Mouse (Mus musculus) kidney, adult 11 months (tissue): Measurements from ENCODE around the gene Hoxd8.

Experiments
- DNase-seq: peaks from one replicate; pipeline ENCODE4 v3.0.0; 2022

Hoxd8 gene

DNA sequence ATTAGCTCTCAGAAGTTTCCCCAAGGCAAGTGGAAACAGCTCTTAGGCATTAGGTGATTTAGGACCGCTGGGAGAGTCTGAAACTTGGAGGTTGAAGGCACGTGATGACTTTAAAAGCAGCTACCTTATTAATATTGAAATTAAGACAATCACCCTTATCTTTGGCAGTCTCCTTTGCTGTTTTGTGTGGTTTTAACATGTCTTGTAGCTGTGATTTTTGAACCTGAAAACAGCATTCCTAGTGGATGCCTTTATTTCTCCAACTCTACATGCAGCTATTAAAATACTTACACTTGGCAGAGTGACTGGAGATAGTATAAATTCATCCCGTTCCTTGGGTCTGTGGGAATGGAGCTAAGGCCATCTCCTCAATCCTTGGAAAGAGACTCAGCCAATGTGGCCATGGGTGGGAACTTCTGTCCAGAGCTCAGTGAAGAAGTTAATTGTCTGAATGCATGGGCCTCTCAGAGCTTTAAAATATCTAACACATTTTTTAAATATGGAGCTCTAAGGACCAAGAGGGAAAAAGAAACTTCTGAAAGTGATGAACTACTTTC is 33.7 kb upstream of the Hoxd8 start:
- DNase-seq, result no peak

DNA sequence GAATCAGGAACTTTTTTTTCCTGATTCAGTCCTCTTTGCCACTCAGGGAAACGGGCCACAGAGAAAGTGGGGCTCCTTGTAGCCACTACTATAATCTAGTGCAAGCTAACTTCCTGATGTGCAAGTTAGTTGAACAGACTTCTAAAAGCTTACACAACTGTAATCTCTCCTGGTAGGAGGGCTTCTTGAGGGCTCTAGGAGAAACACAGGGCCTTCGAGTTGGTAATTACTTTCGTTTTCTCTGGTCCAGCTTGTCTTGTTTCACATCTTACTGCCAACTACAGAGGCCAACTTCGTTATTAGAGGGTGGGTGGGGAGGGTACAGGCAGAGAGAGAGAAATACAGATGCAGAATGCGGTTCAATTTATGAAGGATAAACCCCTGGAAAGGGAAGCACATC is 32.6 kb upstream of the Hoxd8 start:
- DNase-seq, result no peak

DNA sequence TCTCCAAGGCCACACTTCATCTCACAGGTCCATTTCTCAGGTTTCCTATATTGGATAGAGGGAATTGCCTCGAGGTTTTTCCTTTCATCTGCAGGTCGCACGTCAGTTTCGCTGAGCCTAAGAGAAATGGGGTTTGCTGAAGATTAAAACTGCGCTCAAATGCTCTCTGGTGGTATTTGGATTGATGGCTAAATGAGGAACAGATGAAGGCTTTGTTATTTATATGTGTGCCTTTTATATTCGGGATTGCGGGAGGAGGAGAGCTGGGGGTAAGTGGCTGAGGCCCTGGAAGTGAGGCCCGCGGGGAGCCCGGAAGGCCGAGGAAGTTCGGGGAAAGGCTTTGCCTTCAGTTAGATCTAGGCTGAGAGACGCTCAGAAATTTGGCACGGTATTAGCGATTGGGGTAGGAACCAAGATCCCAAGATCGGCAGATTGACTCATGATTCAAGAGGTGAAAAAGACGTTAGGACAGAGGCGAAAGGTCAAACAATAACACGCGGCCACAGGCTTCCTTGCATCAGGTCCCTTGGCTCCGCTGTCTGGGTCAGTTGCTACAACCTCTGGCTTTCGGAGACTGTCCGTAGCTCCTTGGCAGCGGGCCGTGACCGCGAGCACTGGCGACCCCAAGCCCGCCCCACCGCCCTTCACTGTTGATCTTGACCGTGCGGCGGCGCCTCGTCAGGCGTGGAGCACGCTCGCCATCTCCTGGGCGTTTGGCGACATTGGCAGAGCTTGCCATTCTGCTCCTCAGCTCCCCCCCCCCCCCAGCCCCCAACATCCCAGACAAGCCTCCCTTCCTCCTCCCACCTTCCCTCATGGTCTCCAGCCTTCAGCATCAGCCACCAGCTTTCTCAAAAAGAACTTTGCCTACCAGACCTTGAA is 31.7 kb upstream of the Hoxd8 start:
- no peak for DNase-seq

DNA sequence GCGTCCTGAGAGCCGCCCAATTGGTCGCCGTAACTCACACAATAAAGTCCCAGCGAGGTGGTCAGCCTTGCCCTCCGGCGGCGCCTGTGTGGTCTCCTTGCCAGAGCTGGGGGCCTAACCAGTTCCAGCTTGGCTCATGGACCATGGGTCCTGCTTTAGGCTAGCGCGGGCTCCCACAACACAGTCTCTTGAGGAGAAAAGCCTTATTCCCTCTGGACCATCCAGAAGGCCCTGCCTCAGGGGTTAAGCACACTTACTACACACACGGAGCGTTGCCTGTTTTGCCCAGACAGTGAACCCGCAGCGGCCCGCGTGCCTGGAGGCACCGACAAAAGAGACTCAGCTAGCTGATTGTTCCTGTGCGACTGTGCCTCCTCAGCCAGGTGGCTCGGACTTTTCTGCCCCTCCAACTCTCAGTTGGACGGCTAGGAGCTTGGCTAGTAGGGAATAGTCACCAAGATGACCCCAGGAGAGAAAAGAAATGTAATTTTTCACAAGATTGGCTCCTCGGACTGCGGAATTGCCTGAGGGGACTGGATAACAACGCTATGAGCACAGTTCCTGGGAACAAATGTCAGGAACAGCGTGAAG is 30.5 kb upstream of the Hoxd8 start:
- no peak for DNase-seq

DNA sequence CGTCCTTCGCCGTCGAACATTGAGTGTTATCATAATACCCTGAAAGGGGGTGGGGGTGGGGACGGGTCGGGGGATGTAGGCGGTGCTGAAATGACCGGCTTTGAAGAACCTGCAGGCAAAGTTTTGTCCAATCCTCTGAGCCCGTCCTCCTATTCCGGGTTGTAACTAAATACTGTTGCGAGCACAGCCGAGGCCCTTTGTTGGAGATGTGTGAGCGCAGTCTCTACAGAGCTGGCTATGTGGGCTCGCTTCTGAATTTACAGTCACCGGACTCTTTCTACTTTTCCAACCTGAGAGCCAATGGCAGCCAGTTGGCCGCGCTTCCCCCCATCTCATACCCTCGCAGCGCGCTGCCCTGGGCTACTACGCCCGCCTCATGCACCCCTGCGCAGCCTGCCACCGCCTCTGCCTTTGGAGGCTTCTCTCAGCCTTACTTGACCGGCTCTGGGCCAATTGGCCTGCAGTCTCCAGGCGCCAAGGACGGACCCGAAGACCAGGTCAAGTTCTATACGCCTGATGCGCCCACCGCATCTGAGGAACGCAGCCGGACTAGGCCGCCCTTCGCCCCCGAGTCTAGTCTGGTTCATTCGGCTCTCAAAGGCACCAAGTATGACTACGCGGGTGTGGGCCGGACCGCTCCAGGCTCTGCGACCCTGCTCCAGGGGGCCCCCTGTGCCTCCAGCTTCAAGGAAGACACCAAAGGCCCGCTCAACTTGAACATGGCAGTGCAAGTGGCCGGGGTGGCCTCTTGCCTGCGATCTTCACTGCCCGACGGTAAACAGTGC is 29.3 kb upstream of the Hoxd8 start, which contains the start of gene Hoxd12:
Gene Hoxd12 (plus strand): TSS at position 133 of the 785 bp plus-strand sequence.
- no peak for DNase-seq

DNA sequence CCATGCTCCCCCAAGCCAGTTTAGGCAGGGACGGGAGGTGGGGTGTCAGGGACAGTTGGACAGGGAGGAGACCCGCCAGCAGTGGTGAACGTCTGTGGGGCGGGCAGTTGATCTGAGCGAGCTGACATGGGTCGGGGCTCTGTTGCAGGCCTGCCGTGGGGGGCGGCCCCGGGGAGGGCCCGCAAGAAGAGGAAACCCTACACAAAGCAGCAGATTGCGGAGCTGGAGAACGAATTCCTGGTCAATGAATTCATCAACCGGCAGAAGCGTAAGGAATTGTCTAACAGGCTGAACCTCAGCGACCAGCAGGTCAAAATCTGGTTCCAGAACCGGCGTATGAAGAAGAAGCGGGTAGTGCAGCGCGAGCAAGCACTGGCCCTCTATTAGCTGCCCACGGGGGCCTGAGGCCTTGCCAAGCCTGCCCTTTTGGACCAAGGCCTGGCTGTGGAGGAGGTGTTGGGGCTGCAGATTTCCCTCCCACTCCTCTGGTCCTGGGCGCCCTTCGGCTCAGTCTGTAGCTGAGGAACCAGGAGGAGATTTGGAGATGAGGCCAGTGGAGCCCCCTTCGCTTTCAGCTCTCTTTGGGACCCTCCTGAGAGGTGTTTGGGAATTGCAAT is 28.6 kb upstream of the Hoxd8 start:
- no peak for DNase-seq

DNA sequence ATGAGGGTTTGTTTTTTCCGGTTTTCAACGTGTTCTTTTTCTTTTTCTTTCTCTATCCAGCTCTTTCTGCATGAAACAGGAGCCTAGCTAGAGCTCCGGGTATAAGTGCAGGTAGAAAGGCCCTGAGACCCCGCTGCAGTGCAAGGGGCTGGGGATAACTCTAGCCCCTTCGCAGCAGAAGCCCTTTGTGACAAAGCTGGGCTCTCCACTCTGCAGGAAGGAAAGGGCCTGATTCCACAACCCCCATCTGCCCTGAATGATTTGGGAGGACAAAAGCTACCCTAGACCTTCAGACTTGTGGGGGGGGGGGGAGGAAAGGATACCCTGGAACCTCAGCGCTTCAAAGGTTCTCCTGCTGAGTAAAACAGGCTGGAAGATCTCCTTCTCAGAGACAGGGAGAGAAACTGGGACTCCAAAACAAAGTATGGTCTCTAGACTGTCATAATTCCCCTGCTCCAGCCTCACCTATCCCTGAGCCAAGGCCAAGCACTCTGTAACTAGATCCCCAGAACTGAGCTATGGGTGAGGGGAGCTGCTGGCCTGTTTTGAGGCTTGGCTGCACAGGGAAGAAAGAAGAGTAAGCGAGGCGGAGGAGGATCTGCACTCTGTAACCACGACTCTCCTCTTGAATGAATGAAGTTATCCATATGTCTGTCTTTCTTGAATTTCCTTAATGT is 27.9 kb upstream of the Hoxd8 start:
- no peak for DNase-seq

DNA sequence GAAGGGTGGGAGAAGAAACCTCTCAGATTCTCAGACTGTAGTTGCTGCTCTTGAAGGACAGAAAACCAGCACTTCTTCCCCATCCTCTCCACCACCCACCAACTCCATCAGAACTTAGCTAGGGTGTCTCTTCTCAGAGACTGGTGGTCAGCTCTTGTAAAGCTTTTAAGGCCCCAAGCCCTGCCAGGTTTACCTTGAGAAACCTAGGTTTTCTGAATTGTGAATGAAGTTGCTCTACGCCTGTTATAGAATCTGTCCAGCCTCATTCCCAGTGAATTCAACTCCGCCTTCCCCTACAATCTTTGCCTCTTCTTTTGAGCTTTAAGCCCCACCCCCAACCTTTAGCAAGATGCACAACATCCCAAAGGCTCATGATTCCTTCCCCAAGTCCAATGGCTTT is 27.3 kb upstream of the Hoxd8 start:
- DNase-seq, result no peak

DNA sequence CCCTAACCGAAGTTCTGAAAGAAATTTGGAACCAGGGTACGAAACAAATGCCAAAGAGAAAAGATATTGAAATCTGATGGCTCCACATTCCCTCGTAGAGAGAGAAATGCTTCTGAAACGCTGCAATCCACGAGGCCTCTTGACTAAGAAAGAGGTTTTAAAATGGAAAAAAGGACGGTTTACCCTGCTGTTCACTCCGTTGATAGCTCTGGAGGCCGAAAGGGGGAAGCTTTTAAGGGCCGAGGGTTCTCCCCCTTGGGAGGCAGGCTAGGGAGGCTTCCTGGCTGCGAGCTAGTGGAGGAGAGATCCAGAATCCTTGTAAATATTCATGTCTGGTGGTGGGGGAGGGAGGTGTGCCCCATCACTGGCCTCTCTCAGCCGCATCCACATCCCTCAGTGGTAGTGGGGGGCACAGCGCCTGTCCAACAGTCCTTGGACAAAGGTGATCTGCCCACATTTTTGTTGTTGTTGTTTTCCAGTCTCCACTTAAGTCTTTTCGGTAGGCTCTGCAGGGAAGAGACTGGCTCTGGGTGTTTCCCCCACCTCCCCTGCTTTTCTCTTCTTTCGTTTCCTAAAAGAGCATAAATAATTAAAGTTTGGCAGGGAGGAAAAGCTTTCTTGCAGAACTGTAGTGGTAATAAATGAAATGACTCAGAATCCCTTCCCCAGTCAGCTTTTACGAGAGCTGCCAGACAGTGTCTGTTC is 25.4 kb upstream of the Hoxd8 start, which contains the start of gene Hoxd11:
Gene Hoxd11 (plus strand): TSS at position 667 of the 705 bp plus-strand sequence.
- DNase-seq, result no peak

DNA sequence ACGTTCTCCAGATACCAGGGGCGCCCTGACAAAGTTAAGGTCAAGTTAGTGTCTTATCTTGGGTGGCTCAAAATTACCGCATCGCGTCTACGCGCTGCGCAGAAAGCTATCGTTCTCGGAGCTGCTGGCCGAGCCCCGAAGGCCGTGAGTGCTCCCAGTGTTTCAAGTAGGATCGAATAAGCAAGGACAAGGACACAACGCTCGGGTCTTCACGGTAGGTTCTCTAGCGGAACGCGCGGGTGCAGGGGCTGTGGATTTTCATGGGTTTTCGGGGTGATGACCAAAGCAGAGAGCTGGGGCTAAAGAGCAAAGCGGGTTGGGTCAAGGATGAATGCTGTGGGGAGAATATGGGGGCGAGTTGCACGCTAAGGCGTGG is 24.8 kb upstream of the Hoxd8 start:
- DNase-seq, result no peak

DNA sequence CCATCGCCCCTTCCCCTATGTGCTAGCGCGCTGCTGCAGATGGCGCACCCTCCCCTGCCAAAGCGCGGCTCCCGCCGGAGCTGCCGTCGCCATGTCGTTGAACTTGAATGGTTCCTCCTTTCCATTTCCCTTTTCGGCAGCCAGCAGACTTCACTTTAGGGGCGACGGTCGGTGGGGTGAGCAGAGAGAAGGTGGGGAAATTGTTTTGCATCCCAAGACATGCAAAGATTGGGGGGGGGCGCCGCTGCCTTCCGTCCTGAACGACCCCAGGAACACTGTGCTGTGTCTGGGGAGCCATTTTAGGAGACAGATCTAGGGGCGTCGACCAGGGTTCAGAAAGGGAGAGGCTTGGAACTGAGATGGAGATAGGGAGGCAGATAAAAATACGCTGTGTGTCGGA is 24.4 kb upstream of the Hoxd8 start:
- DNase-seq, result no peak

DNA sequence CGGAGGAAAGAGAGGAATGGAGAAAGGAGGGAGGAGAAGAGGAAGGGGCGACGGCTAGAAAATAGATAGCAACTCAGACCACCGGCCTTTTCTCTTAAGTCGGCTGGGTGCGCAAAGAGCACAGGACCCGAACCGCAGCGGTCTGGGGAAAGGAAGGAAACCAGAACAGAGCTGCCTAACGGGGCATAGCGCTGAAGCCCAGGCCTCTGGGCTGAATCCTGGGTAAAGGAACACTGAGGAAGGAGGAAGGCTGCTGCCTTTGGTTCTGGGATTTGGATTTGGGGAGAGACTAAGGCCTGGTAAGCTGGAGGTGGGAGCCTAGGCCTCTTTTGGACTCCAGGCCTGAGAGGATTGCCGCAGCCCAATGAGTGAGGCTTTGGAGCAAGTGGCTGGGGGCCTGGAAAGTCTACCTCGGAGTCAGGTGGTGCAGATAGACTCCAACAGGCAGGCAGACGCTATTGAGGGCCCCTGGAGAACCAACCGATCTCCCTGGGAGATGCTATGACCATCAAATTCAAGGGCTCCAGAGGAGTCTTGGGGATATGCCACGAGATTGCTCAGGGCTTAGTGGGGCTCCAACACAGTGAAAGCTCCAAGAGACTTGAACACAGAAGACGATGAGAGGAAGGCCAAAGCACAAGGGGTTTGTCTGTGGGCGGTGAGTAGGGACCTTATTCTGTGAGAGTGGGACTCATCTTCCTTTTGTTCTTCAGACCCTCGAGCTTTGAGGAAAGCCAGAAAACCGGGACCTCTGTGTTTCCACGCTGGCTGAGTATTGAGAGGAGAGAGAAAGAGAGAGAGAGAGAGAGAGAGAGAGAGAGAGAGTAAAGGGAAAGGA is 23.6 kb upstream of the Hoxd8 start:
- no peak for DNase-seq

DNA sequence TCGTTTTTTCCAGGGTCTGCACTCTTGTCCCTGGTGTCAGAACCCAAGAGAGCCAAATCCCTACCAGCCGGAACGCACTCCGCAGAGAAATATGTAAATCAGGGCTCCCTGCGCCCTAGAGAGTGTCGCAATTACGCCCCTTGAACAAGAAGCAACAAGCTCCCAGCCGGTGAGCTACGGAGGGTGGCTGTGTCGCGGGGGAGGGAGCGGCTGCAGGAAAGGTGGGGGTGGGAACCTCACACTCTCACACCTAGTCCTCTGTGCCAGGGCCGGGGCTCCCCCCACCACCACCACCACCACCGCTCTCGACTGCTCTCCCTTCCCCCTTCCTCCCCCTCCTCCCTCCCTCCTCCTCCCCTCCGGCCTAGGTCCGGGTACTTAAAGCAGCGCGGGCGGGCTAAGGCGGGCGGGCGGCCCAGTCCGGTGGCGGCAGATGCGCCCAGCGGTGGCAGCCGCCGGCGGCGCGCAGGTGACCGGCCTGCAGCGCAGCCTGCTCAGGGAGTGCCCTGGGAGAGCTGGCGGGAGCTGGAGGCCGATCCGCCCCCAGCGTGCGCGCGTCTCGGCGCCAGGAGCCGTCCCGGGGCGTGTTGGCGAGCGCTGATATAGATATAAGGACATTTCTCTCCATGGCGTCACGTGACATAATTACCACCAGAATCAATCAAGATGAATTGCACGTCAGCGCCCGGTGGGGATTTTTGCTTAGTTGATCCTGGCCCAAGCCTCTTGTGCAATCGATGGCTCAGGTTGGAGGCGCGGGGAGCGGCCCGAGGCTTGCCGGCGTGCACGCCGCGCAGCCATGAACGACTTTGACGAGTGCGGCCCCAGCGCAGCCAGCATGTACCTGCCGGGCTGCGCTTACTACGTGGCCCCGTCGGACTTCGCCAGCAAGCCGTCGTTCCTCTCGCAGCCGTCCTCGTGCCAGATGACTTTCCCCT is 22.6 kb upstream of the Hoxd8 start:
- no peak for DNase-seq

DNA sequence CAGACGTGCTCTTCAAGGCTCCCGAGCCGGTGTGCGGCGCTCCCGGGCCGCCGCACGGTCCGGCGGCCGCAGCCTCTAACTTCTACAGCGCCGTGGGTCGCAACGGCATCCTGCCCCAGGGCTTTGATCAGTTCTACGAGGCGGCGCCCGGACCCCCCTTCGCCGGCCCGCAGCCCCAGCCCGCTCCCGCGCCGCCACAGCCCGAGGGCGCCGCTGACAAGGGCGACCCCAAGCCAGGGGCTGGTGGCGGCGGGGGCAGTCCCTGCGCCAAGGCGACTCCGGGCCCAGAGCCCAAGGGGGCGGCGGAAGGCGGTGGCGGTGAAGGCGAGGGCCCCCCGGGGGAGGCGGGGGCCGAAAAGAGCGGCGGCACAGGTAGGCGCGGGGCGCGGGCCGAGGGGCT is 21.6 kb upstream of the Hoxd8 start:
- DNase-seq, result no peak

DNA sequence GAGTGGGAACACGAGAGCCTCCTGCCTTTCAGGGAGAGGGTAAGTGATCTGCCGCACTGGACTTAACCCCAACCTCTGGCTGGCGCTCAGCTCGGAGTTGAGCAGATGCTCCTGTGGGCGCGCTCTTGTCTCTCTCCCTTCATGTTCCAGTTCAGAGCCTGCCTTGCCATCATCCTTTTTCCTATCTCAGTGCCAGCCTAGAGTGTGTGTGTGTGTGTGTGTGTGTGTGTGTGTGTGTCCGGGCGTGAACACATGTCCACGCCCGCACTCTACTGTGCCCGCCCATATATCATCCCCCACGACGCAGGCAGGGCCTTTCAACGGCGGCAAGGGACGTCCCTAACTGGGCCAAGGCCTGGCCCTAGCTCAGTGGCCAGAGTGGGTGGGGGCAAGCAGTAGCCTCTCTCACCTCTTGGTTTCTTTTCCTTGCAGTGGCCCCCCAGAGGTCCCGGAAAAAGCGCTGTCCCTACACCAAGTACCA is 20.9 kb upstream of the Hoxd8 start:
- DNase-seq, result no peak

DNA sequence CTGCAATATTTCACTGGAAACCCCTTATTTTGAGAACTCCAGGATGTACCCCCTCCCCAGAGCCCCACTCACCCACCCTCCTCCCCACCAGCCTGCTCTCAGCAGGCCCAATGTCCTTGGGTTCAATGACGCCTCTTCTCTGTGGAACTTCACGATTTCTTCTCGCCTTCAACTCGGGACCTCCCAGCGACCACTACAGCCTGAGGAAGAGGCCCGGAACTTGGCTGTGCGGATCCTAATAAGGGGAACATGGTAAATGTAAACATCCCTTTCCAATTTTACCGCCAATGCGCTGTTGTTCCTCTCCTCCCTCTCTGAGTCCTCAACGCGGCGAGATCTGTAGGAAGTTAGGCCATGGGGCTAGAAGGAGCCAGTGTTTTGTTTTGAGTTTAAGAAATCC is 20.3 kb upstream of the Hoxd8 start:
- DNase-seq, result no peak

DNA sequence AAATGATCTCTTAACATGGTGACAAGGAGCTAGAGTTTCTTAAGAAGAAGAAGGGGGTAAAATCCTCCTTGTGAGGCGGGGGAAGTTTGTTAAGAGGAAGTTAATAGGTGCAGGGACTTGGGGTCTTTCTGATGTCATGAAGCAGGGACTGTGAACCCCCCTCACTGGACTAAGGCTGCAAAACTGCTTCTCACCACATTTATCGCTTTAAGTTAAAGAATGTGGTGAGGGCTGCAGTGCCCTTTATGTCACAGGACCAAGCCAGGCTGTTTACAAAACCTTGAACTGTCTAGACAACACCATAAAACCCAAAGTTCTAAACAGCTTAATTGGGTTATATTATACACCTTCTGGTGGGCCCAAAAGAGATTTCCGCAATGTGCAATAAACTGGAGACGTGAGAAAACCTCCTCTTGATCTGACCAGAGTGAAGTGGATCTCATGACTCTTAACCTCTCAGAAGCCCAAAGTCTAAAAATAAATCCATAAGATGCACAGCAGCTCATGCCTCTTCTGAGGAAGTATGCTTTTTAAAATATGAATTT is 19.3 kb upstream of the Hoxd8 start:
- no peak for DNase-seq

DNA sequence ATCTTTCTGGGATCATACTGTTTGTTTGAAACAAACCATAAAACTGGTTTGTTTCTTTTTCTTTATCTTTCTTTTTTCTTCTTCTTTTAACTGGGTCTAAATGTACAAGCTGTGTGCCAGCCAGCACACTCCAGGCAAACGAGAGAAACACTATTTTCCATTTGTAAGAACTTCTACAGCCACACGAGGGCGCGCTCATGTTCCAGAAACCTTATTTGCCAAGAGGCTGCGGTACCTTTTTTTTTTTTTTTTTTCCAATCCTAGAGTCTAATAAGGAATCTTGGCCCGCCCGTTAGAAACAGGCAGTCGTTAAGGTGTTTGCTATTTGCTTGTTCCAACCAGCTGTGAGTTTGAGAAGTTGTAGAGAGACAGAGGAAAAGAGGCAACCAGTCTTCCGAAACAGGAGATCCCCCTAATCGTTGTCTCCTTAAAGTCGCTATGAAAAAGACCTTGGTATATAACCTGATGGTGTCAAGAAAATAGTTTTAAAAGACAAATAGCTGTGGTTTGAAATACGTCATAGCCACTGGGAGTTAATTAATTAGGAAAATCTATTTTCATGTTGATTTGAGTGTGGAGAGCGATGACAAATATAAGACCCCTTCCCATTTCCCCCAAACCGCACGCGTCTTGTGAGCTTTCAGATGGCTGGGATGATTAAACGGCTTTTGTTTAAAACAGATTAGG is 18.0 kb upstream of the Hoxd8 start:
- DNase-seq, result peak; percentile 80
